Mouse (Mus musculus) adipocyte (in vitro differentiated cells): ENCODE measurements around the gene Wasf3.
"Not testable (repeated sequence)": the region's sequence is repeated elsewhere in the genome, so short reads cannot be mapped to it uniquely, and the experiment has no call there.

ENCODE experiments used
- DNase-seq: peaks from one replicate; pipeline ENCODE4 v3.0.0-alpha.2; 2016; ENCODE audit warnings: low spot score

Wasf3 gene

GRCm38 (mm10) chr5:146446633-146447032 lies 61.8 kb downstream of the Wasf3 start:
- no peak for DNase-seq

DNA sequence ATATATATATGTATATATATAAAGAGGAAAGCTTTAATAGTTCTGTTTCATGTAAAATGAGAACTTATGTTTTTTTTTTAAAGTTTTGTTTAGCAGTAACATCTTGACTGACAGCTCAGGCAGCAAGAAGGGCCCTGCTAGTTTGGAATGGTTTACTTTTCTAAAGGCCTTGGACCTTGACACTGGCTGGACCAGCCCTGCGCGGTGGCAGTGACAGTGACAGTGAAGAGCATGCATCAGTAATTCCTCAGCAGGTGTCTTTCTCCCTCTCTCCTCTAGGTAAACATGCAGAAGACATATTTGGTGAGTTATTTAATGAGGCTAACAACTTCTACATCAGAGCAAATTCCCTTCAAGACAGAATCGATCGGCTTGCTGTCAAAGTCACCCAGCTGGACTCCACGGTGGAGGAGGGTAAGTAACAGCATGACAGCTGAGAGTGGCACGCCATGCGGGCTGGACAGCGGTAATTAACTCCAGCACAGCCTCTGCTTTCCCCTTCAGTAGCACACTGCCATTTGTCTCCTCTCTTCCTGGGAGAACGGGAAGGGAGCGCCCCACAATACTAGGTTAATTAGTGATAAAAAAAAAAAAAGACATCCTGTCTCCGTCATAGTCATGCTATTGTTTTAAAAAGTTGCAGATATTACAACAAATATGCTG lies 66.9 kb downstream of the Wasf3 start:
- no peak for DNase-seq

GRCm38 (mm10) chr5:146453556-146453955 lies 68.8 kb downstream of the Wasf3 start:
- no peak for DNase-seq

DNA sequence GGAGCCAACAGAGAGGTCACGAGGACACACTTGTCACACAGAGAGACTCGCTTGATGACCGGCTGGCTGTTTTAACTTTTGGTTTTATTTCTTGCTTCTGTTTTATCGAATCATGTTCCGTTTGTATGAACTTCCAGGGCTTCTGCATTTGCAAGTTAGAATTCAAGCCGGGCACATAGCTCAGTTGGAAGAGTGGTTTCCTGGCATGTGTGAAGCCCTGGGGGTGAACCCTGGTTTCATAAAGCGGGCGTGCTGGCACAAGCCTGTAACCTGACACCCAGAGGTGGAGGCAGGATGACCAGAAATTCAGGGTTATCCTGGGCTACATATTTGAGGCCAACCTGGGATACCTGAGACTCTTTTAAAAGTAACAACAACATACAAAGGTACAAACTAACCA lies 76.8 kb downstream of the Wasf3 start:
- no peak for DNase-seq

GRCm38 (mm10) chr5:146466663-146467062 lies 81.9 kb downstream of the Wasf3 start:
- no peak for DNase-seq

DNA sequence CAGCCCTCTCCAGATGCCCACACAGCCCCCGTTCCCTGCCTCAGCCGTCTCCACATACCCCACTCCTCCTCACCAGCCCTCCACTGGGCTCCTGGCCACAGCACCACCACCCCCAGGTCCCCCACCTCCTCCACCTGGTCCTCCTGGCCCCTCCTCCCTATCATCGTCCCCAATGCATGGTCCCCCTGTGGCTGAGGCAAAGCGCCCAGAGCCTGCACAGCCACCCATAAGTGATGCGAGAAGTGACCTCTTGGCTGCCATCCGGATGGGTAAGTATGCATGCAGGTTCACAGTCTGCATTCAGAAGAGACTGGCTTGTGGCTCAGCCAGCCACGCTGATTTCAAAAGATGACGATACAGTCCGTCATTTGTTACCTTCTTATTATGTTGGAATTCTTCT lies 83.5 kb downstream of the Wasf3 start:
- no peak for DNase-seq

DNA sequence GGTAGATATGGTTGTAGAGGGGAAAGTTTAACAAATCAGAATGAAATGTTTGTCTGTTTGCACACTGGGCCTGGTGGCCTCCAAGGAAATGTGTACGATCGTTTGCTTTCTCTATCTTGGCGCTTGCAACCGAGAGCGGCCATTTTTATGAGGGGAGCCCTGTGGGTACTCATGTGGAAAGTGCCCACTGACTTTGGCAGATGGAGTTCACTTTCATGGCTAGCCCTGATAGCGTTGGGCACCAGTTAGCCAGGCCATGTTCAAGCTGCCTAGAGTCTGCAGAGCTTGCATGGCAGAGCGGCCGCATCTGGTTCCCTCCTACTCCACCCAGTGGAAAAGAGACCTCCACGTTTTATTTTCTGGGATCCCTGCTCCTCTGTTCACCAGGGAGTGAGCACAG lies 86.0 kb downstream of the Wasf3 start:
- DNase-seq, result no peak

- DNase-seq, result no peak
Observed at GRCm38 (mm10) chr5:146471311-146471710, 86.5 kb downstream of the Wasf3 start.

DNA sequence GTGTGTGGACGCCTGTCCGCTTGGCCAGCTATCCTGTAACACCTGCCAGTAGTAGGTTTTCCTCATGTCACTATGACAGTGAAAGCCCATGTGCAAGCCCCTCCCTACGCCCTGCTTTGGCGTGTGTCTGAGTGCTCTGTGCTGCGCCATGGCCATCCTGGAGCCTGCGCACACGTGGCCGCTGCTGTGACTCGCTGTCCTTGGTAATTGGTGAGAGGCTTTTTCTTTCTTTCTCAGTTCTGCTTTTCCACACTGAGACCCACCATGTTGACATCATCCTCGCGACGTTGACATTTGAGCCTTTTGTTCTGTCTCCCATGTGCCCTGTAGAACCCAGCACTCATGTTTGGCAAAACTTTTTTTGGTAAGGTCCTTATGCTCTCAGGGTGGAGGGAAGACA lies 87.0 kb downstream of the Wasf3 start:
- no peak for DNase-seq

DNA sequence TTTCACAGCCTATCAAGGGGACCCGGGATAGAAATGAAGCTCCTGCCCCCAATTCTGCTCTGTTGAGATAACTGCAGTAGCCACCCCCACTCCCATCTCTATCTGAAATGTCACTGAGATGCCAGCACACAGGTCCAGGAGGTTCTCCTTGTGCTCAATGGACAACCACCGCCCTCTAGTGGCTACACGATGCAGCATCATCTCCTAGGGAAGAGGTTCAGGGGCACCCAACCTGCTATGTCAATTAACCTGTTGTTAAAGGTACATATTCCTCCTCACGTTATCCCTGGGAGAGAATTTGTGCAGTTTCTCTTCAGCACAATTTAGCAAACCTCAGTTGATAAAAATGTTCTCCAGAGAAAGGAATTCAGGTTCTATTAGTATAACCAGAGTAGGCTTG lies 94.8 kb downstream of the Wasf3 start:
- peak; percentile 30 for DNase-seq

- DNase-seq, result not testable (repeated sequence)
Observed at GRCm38 (mm10) chr5:146481665-146482064, 96.9 kb downstream of the Wasf3 start, which contains the start of gene Gm6408. Gm6408 (plus strand) TSS chr5:146481965.

DNA sequence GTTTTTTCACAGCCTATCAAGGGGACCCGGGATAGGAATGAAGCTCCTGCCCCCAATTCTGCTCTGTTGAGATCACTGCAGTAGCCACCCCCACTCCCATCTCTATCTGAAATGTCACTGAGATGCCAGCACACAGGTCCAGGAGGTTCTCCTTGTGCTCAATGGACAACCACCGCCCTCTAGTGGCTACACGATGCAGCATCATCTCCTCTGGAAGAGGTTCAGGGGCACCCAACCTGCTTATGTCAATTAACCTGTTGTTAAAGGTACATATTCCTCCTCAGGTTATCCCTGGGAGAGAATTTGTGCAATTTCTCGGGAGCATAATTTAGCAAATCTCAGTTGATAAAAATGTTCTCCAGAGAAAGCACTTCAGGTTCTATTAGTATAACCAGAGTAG lies 104.2 kb downstream of the Wasf3 start:
- not testable (repeated sequence) for DNase-seq

DNA sequence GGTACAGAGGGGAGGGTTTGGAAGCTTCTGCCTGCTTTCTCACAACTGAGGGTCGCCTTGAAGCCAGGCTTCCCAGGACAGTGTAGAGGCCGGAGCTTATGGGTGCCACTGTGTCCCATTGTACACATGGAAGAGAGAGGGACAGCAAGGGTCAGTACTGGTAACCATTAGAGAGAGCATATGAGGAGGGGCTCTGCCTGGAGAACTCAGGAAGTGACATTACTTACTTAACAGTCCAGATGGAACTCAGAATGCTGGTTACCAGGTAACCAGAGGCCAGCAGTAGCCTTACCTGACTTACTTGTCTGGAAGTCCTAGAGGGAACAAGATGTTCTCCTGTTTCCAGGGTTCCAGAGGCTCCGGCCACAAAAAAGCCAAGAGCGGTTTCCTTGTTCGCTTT lies 106.3 kb downstream of the Wasf3 start, which contains the start of gene Gm6370:
TSS of gene Gm6370 (plus strand) at position 301 of the 400 bp plus-strand sequence.
- DNase-seq, result not testable (repeated sequence)

- not testable (repeated sequence) for DNase-seq
Observed at GRCm38 (mm10) chr5:146502099-146502498, 117.3 kb downstream of the Wasf3 start, which contains the start of gene 4930449I24Rik. 4930449I24Rik (plus strand) TSS chr5:146502399.

GRCm38 (mm10) chr5:146513823-146514222 lies 129.0 kb downstream of the Wasf3 start, which contains the start of gene Gm3402:
Gm3402 (plus strand) TSS chr5:146514123.
- DNase-seq, result not testable (repeated sequence)
